Mouse (Mus musculus) layer of hippocampus, adult 2 months (tissue): ENCODE measurements around the gene Bysl. TPM values are rescaled to one million over a fixed set of nuclear protein-coding genes. Genes with fewer than 3 reads are reported as not detected.
"Not testable (repeated sequence)": the region's sequence is repeated elsewhere in the genome, so short reads cannot be mapped to it uniquely, and the experiment has no call there.

Experiments used
- DNase-seq, 2 experiments: peaks; one replicate each; pipeline ENCODE4 v3.0.0; 2022; ENCODE audit warnings: low spot score in 2 of 2
- H3K27ac ChIP-seq: fragments of 200-600 bp; 2 replicates; pipeline ENCODE4 v1.8.1; 2022
- H3K4me3 ChIP-seq: fragments of 200-600 bp; 2 replicates; pipeline ENCODE4 v1.8.1; 2022; ENCODE audit warnings: mild to moderate bottlenecking
- CTCF ChIP-seq: fragments of 200-600 bp; conservative IDR thresholded peaks from 2 replicates; pipeline ENCODE4 v1.8.1; 2022; ENCODE audit warnings: antibody characterized with exemption, mild to moderate bottlenecking, moderate library complexity
- total RNA-seq, 2 experiments: library from RNA; stranded (reverse); gene quantifications; 2 replicates each; pipeline ENCODE4 v1.2.3; 2021

Bysl gene
- total RNA-seq, 2 experiments from 2014 or later, result 18.1 to 18.2 TPM

DNA sequence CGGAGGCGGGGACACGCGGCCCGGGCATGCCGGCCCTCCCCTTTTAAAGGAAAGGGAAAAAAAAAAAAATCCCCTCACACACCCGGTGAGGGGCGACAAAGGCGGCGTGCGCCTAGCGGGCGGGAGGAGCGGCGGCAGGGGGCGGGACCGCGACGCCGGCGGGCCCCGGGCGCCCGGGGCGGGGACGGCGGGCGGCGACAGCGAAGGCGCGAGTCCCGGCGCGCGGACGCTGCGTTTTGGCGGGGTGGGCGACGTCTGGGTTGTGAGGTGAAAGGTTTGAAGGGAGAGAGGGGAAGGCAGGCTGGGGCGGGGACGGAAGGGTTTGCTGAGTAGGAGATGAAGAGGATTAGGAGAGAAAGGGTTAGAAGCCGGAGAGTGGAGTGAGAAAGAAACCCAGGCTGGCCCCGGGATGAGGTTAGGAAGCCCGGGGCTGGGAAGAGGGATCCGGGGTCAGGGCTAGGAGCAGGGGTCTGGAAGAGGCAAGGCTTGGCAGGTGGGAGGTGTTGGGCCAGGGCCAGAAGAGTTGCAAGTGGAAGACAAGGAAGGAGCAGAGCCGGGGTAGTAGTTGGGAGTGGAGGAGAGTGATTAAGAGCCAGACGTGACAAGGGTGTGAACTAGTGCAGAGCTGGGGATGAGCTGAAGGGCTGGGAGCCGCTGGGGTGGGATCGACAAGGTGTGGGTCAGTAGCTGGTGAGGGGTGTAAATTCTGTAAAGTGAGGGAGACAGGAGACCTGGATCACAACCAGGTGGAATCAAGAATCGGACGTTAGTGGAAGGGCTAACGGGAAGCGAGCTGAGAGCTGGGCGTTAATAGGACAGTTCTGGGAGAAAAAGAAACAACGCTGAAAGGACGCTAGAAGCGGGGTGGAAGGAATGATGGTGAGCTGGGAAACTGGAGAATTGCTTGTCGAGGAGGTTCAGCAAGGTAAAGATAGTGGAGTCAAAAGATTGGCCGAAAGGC lies 18.7 kb upstream of the Bysl start:
- TF ChIP-seq CTCF, result peak; percentile 59
- H3K4me3 ChIP-seq, result peak overlapping the region; percentile 92
- H3K27ac ChIP-seq, result peak overlapping the region; percentile 92
- no peak for DNase-seq

DNA sequence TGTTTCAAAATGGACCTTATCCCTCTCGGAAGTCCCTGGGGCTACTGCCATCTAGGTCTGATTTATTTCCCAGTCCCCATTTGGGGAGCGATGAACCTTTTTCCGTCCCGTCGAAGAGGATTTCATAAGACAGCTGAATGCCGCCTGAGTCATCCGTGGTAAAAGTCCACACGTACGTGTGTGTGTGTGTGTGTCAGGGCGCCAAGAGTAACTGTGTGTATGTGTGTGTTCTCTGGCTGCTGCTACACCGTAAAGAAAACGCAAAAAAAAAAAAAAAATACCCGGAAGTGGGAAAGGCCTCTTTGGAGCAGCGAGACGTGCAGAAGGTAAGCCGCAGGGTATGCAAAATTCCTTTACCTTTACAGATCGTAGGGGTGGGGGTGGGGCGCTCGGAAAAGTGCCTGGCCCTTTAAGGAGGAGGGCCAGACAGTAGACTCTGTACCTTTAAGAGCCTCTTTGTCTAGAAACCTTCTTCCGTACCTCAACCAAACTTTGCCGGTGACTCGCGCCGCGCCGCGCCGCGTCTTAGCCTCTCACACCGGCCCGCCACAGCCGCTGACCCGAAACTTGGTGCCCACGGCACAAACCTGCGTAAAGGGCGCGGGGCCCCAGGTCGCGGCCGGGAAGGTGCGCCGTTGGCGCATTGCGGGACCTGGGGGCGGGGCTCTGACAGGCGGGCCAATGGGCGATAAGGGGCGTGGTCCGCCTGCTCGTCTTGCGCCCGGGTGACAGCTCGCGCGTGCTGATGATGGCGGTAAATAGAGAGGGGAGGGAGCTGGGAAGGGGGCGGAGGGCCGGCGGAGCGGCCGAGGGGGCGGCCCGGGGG lies 17.8 kb upstream of the Bysl start:
- DNase-seq, result peak; percentile 90
- peak overlapping the region; percentile 92 for H3K27ac ChIP-seq
- no peak for TF ChIP-seq CTCF
- peak overlapping the region; percentile 92 for H3K4me3 ChIP-seq

DNA sequence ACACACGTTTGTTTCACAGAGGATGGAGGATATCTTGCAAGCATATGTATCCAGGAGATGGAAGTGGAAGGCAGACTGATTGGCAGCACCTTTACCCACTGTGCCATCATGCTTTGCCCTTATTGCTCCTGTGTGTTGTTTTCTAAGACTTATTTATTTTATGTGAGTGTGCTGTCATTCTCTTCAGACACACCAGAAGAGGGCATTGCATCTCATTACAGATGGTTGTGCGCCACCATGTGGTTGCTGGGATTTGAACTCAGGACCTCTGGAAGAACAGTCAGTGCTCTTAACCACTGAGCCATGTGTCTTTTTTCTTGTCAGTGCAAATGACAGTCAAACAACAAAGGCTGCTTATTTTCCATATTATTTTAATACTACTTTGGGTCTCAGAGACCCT lies 16.5 kb upstream of the Bysl start:
- no peak for DNase-seq
- Histone ChIP-seq H3K4me3 (no peak overlapping the region), H3K27ac (no peak overlapping the region)
- peak; percentile 29 for TF ChIP-seq CTCF

DNA sequence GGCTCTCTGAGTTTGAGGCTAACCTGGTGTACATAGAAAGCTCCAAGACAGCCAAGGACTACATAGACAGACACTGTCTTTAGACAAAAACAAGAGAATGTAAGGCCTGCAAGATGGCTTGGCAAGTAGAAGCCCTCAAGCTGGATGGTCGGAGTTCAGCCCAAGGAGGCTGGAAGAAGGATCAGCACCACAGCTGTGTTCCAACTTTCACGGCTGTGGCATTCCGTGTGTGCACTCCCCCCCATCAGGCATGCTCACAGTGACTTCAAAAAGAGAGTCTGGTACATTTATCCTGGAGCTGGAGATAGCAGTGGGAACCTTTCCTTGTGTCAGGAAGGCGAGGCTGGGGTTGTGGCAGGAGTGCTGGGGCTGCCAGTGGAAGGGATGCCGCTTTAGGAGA lies 14.7 kb upstream of the Bysl start:
- DNase-seq, result no peak
- no peak for TF ChIP-seq CTCF
- H3K27ac ChIP-seq, result no peak overlapping the region
- H3K4me3 ChIP-seq, result no peak overlapping the region

DNA sequence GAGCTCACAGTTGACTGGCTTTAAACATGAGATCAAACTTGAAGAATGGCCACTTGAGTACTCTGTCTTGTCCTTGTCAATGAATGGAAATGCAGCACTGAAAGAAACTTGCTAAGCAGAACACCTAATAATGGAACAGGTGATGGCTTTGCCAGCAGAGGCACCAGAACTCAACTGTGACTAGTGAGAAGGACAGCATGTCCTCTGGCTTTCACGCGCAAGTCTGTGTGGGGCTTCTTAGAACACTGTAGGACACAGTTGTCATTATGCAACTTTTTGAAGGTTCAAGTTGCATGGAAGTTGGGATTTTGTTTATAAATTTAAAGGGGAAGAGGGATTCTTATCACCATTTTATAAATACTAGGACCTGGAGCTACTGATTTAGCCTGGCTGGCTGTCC lies 13.8 kb upstream of the Bysl start:
- no peak for TF ChIP-seq CTCF
- Histone ChIP-seq H3K27ac (no peak overlapping the region), H3K4me3 (no peak overlapping the region)
- DNase-seq, result no peak

DNA sequence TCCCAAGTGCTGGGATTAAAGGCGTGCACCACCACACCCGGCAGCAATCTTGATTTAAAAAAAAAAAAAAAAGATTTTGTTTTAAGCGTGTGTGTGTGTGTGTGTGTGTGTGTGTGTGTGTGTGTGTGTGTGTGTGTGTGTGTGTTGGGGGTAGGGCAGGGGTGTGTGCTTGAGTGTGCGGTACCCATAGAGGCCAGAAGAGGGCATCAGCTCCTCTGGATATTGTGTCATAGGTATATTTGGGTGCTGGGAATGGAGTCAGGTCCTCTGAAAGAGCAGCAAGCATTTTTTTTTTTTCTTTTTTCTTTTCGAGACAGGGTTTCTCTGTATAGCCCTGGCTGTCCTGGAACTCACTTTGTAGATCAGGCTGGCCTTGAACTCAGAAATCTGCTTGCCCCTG lies 13.3 kb upstream of the Bysl start:
- not testable (repeated sequence) for H3K27ac ChIP-seq, H3K4me3 ChIP-seq, DNase-seq
- TF ChIP-seq CTCF, result 0 out of 2 replicates have a peak, but pooled peaks have one; percentile 3

DNA sequence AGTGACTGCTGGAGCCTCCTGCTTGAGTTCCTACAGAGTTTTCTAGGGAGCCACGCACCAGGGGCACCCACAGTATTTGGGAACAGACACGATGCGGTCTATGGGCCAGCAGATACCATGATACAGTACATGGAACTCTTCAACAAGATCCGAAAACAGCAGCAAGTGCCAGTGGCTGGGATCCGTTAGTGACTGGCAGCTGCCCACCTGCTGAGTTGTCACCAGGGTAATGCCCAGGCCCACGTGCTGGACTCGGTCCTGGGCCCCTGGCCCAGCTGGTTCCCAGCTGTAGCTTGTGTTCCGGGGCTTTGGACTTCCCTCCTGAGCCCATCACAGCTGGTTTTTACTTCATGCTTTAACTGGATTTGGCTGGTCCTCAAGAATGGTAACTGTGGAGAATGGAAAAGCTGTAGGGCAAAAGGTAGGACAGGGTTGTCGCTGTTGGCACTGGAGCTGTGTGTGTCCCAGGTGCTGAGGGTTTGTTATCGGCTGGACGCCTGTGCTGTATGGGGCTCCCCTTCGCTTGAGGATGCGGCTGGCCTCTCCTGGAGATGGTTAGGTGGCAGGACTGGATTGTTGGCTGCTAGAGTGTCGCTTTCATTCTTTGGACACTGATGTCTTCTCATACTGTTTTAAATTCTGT lies 11.7 kb upstream of the Bysl start:
- no peak overlapping the region for H3K4me3 ChIP-seq
- H3K27ac ChIP-seq, result no peak overlapping the region
- no peak for TF ChIP-seq CTCF
- DNase-seq, result no peak

DNA sequence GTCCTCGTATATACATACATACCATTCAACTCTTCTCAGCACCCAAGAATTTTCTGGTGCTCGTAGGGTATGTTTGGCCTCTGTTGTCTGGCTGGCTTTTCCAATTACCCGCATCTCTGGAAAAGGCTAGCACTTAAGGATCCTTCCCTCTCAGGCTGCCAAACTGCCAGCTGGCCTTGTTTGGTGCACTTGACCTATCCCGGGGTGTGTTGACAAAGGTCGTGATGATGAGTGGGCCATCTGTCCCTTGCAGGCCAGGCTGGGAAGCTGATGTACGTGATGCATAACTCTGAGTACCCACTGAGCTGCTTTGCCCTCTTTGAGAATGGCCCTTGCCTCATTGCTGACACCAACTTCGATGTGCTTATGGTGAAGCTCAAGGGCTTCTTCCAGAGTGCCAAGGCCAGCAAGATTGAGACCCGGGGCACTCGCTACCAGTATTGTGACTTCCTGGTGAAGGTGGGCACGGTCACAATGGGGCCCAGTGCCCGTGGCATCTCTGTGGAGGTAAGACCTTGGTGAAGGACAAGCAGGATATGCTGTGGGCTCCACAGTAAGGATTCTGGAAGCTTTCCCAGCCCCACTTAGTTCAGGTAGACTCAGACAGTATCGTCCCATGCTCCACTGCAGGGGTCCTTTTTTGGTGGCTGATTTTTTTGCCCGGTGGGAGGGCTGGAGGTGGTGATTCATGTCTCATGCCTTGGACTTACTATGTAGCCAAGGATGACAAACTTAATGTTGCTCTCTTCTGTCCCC lies 7.4 kb upstream of the Bysl start:
- Histone ChIP-seq H3K27ac (no peak overlapping the region), H3K4me3 (no peak overlapping the region)
- no peak for TF ChIP-seq CTCF
- no peak for DNase-seq

DNA sequence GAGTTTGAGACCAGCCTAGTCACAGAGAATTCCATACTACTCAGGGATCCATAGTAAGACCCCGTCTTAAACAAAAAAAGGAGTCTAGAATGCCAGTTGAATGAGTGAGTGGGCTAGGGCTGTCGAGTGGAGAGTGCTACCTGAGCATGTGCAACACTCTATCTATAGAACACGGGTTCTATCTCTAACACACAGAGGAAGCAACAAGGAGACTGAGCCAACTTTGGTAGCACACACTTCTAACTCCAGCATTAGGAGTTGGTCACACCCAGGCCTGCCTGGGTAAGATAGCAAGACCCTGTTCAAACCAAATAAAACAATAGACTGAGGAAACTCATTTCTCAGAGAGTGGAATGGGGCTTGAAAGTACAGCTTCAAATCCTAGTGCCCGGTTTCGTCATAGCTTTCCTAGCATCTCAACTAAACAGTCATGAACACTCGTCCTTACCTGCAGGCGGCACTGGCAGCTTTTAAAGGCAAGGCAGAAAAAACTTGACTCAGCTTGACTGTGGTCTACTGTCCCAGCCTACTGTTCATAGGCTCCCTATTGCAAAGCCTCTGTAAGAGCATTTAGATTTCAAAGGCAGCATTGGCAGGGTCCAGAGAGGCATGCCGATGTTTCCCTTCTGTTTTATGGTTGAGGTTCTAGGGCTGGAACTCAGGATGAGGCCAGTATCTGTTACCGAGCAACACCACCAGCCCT lies 6.5 kb upstream of the Bysl start:
- no peak for TF ChIP-seq CTCF
- Histone ChIP-seq H3K4me3 (no peak overlapping the region), H3K27ac (no peak overlapping the region)
- no peak for DNase-seq

DNA sequence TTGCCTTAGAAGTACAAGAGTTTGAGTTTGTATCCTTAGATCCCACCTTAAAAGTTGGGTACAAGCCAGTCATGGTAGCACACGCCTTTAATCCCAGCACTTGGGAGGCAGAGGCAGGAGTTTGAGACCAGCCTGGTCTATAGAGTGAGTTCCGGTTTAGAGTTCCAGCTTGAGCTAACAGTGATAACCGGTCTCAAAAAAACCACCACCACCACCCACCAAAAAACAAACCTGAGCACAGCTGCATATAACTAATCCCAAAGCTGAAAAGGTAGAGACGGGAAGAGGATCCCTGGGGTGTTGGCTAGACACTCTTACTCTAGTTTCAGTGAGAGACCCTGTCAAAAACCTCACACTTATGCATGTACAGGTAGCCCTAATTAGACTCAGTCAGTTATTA lies 5.4 kb upstream of the Bysl start:
- TF ChIP-seq CTCF, result no peak
- Histone ChIP-seq H3K27ac (no peak overlapping the region), H3K4me3 (no peak overlapping the region)
- DNase-seq, result no peak

DNA sequence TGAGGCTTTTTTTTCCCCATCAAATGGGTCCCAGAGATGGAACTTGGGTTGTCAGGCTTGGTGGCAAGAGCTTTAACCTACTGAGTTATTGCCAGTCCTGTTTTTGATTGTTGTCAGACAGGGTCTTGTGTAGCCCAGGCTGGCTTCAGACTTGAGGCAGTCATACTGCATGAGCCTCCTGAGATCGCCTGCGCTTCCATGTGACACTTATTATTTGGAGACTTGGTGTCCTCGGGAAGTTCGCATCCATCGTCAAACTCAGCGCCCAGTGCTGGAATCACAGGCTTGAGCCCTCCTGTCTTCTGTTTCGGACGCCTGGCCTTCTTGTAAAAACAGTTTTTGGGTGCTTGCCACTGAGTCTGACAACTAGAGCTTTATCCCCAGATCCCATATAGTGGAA lies 4.8 kb upstream of the Bysl start:
- no peak for TF ChIP-seq CTCF
- no peak for DNase-seq
- Histone ChIP-seq H3K4me3 (no peak overlapping the region), H3K27ac (no peak overlapping the region)

DNA sequence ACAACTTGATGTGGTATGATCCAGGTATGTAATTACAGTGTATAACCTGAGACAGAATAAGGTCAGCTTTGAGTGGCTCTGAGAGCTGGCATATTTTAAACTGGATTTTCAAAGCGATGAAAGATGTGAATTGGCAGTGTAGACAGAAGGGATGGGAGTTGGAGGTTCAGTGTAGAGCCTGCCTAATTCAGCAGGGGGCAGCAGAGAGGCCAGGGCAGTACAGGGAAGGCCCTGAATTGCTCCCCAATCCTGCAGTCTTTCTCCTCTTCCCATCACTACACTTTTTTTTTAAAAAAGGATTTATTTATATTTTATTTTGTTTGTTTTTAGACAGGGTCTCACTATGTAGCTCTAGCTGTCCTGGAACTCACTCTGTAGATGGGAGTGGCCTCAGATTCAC lies 2.7 kb upstream of the Bysl start:
- Histone ChIP-seq H3K27ac (no peak overlapping the region), H3K4me3 (no peak overlapping the region)
- no peak for DNase-seq
- TF ChIP-seq CTCF, result peak; percentile 88
